Mouse (Mus musculus): ENCODE measurements around the gene Fetub. TPM values are rescaled to one million over a fixed set of nuclear protein-coding genes. Genes with fewer than 3 reads are reported as not detected.

Fetub gene
- polyA plus RNA-seq, 1 experiment, result 1.2 TPM

DNA sequence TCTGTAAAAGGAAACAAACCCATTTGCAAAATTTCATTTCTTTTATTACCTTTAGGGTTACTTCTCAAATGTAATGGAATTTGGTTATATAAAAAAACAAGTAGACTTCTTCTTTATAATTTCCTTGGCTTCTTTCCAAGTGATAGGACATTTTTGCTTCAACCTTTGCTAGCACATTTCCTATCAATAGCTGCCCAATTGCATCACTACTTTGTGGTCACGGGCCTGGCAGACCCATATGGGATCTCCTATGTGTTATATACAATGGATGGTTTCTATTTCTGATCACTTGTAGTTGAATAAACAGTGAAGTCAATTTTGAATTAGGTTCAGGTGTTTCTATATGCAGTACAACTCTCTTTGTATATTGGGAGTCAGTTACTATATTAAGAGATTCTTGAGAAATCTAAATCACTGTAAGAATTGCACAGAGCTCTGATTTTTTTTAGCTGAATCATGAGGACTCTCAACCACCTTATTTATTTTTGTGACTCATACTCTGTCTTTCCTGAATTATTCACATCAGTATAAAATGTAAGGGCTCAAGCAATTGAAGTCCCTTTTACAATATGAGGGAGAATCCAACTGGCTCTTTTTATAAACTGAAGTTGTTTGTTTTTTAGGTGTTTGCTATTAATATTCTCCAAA lies 49.4 kb downstream of the Fetub start:
- no peak overlapping the region for H3K27ac ChIP-seq (ENCODE audit: control insufficient read depth, insufficient read depth, low read length)
- no peak for TF ChIP-seq CTCF (IDR thresholded peaks at IDR 0.05; ENCODE audit: borderline replicate concordance, control insufficient read depth, extremely low read depth, insufficient read depth, low read length, poor library complexity)
- no peak for TF ChIP-seq POLR2A (IDR thresholded peaks at IDR 0.05; ENCODE audit: control insufficient read depth, extremely low read depth, insufficient read depth, low read length, poor library complexity)
- no peak for DNase-seq
- 79% methylated on average over 1 of the region's 1 CpGs for WGBS
- H3K27me3 ChIP-seq (ENCODE audit: control insufficient read depth, insufficient read depth, low read length), result no peaks in the 10 kb centered on the region
- H3K36me3 ChIP-seq (ENCODE audit: control insufficient read depth, insufficient read depth, low read length), result no peaks in the 10 kb centered on the region
- no peak overlapping the region for H3K4me3 ChIP-seq (ENCODE audit: control insufficient read depth, insufficient read depth, low read length)
- no peaks in the 10 kb centered on the region for H3K4me1 ChIP-seq (replicated peaks; ENCODE audit: control insufficient read depth, insufficient read depth, low read length)

Other genes starting within 250 kb of the Fetub start
- 0.20 TPM in 1 of 2 replicates, not detected in the other for gene Crygs, start 106.8 kb upstream of the Fetub start, polyA plus RNA-seq (2012; rRNA removed)
- gene Tbccd1, start 60.7 kb upstream of the Fetub start, polyA plus RNA-seq (2012; rRNA removed), result 14.5 and 14.7 TPM in 2 replicates
- gene Dnajb11, start 60.5 kb upstream of the Fetub start, polyA plus RNA-seq (2012; rRNA removed), result 16.0 and 18.5 TPM in 2 replicates
- 1.8 and 30.1 TPM in 2 replicates for gene Ahsg, start 27.1 kb upstream of the Fetub start, polyA plus RNA-seq (2012; rRNA removed)
- gene Hrg, start 32.7 kb downstream of the Fetub start, polyA plus RNA-seq (2012; rRNA removed), result 0.60 TPM in 1 of 2 replicates, not detected in the other
- gene Kng2, start 111.1 kb downstream of the Fetub start, polyA plus RNA-seq (2012; rRNA removed), result 0.80 and 0.91 TPM in 2 replicates
- gene Kng1, start 139.5 kb downstream of the Fetub start, polyA plus RNA-seq (2012; rRNA removed), result 0.05 and 0.98 TPM in 2 replicates
- 109 and 137 TPM in 2 replicates for gene Eif4a2, start 189.1 kb downstream of the Fetub start, polyA plus RNA-seq (2012; rRNA removed)
- 2.6 and 3.4 TPM in 2 replicates for gene Rfc4, start 209.4 kb downstream of the Fetub start, polyA plus RNA-seq (2012; rRNA removed)
- gene Adipoq, start 228.2 kb downstream of the Fetub start, polyA plus RNA-seq (2012; rRNA removed), result 52.4 and 61.3 TPM in 2 replicates